Comparison of ENCODE assay signal across 15 mouse cellular contexts in genomic region chr9:108654566-108655464, GRCm38 (mm10). TPM values are rescaled to one million over a fixed set of nuclear protein-coding genes. Genes with fewer than 3 reads are reported as not detected.
DNase-seq lines count a peak whose midpoint lies in the region; ATAC-seq and TF ChIP-seq lines count a peak whose summit lies in the region.
"Had no signal": no experiment of that assay in that cellular context is flagged by ENCODE, and none has a peak within 500 bp of the region (broad histone marks: within the 10 kb centered on the region; RNA-seq: fewer than 3 reads in every experiment).

No protein-coding gene starts in this region.

- no peak overlapping the region for H3K4me3 ChIP-seq in gastrocnemius, adult 2 months
- peak overlapping the region; percentile 11 for H3K4me3 ChIP-seq in erythroblast, embryonic 14.5 days (replicated peaks)
- no peak overlapping the region for H3K4me3 ChIP-seq in midbrain, embryonic 16.5 days (ENCODE audit: low read depth, low read length)
- H3K4me3 ChIP-seq: heart, embryonic 12.5 days; limb, embryonic 10.5 days had no signal

- no peak for TF ChIP-seq CTCF in gastrocnemius, adult 2 months (IDR thresholded peaks at IDR 0.05)

- no peak for DNase-seq in gastrocnemius, adult 2 months
- no peak for DNase-seq in gastrocnemius, postnatal 10 days
- peak; percentile 24 for DNase-seq in 416B (ENCODE audit: low read depth)
- peak; percentile 68 for DNase-seq in MN1 (ENCODE audit: low spot score)
- DNase-seq in cerebellum, adult 18-20 months, result no peak
- DNase-seq: cerebellum, postnatal 10 days; lung, embryonic 14.5 days; right cerebral cortex, postnatal 25 days had no signal

- peaks cover 27% of the 10 kb centered on the region for H3K4me1 ChIP-seq in erythroblast, embryonic 14.5 days (ENCODE audit: control insufficient read depth)
- peaks cover 6% of the 10 kb centered on the region for H3K4me1 ChIP-seq in midbrain, embryonic 16.5 days (ENCODE audit: control insufficient read depth, insufficient read depth, low read length)

- no peaks in the 10 kb centered on the region for H3K36me3 ChIP-seq in erythroblast, embryonic 14.5 days (ENCODE audit: control insufficient read depth)
- H3K36me3 ChIP-seq in midbrain, embryonic 16.5 days (ENCODE audit: control insufficient read depth, insufficient read depth, low read length), result no peaks in the 10 kb centered on the region
- H3K36me3 ChIP-seq: heart, embryonic 12.5 days; limb, embryonic 10.5 days had no signal

- no peak overlapping the region for H3K9ac ChIP-seq in midbrain, embryonic 16.5 days (ENCODE audit: low read depth, low read length)
- H3K9ac ChIP-seq: heart, embryonic 12.5 days; lung, embryonic 14.5 days had no signal

- 76% methylated on average over 10 of the region's 10 CpGs for WGBS in midbrain, embryonic 16.5 days

- peak overlapping the region; percentile 24; the same call in 1 of the 2 replicates for H3K27ac ChIP-seq in gastrocnemius, adult 2 months
- no peak overlapping the region for H3K27ac ChIP-seq in midbrain, embryonic 16.5 days (ENCODE audit: low read length)
- H3K27ac ChIP-seq: limb, embryonic 10.5 days; macrophage had no signal

- no peak overlapping the region for H3K4me2 ChIP-seq in midbrain, embryonic 16.5 days (ENCODE audit: low read length)
- H3K4me2 ChIP-seq: heart, embryonic 12.5 days; lung, embryonic 14.5 days had no signal

- H3K27me3 ChIP-seq in erythroblast, embryonic 14.5 days (ENCODE audit: control insufficient read depth), result no peaks in the 10 kb centered on the region
- H3K27me3 ChIP-seq in midbrain, embryonic 16.5 days (ENCODE audit: control insufficient read depth, insufficient read depth, low read depth, low read length), result no peaks in the 10 kb centered on the region
- H3K27me3 ChIP-seq: heart, embryonic 12.5 days had no signal

- intact Hi-C loops in gastrocnemius, adult 2 months (cut with DNase I), result loop anchor here (5.0 kb wide), 1 partner anchor 37 kb away; no protein-coding TSS in a partner anchor

- H3K9me3 ChIP-seq in erythroblast, embryonic 14.5 days (ENCODE audit: control insufficient read depth, low read length), result no peaks in the 10 kb centered on the region
- H3K9me3 ChIP-seq in midbrain, embryonic 16.5 days (replicated peaks; ENCODE audit: control insufficient read depth, low read length, poor library complexity, severe bottlenecking), result no peaks in the 10 kb centered on the region
- H3K9me3 ChIP-seq: heart, embryonic 12.5 days; limb, embryonic 10.5 days had no signal

- ATAC-seq in cerebellum, adult (ENCODE audit: insufficient number of reproducible peaks, low FRiP score, low TSS enrichment), result no peak
- no peak for ATAC-seq in midbrain, embryonic 16.5 days
- ATAC-seq: inflammation-experienced regulatory T-cells, adult 6 months had no signal

RNA-seq across cellular contexts. Expression of gene Arih2, which starts 5.6 kb away (rescaled TPM):
- 10 to 100 TPM; 61.9 to 83.9 TPM for total RNA-seq in gastrocnemius, adult 2 months (2021)
- 10 to 100 TPM; 62.5 to 67.0 TPM for total RNA-seq in gastrocnemius, postnatal 10 days (2021)
- polyA plus RNA-seq in erythroblast, embryonic 14.5 days (2012), result 18.7 and 20.5 TPM in 2 replicates
- 48.8 and 50.4 TPM in 2 replicates for polyA plus RNA-seq in midbrain, embryonic 16.5 days (2015; fragmentation: Nextera tagmentation; extraction: Ambion mirVana)

RNA-seq across cellular contexts. Expression of gene Slc25a20, which starts 7.1 kb away (rescaled TPM):
- total RNA-seq in gastrocnemius, adult 2 months (2021), result 10 to 100 TPM; 55.2 to 96.6 TPM
- 10 to 100 TPM; 63.7 to 69.4 TPM for total RNA-seq in gastrocnemius, postnatal 10 days (2021)
- polyA plus RNA-seq in erythroblast, embryonic 14.5 days (2012), result 0.12 and 0.26 TPM in 2 replicates
- polyA plus RNA-seq in midbrain, embryonic 16.5 days (2015; fragmentation: Nextera tagmentation; extraction: Ambion mirVana), result 44.9 and 45.2 TPM in 2 replicates

RNA-seq across cellular contexts. Expression of gene Prkar2a, which starts 34.3 kb away (rescaled TPM):
- total RNA-seq in gastrocnemius, adult 2 months (2021), result 100 to 1,000 TPM; 164 to 181 TPM
- total RNA-seq in gastrocnemius, postnatal 10 days (2021), result 100 to 1,000 TPM; 113 TPM
- polyA plus RNA-seq in erythroblast, embryonic 14.5 days (2012), result 0.15 and 0.21 TPM in 2 replicates
- 57.3 and 69.1 TPM in 2 replicates for polyA plus RNA-seq in midbrain, embryonic 16.5 days (2015; fragmentation: Nextera tagmentation; extraction: Ambion mirVana)

RNA-seq across cellular contexts. Expression of gene P4htm, which starts 57.3 kb away (rescaled TPM):
- total RNA-seq in gastrocnemius, adult 2 months (2021), result 1 to 10 TPM; 3.7 to 3.9 TPM
- total RNA-seq in gastrocnemius, postnatal 10 days (2021), result 1 to 10 TPM; 4.8 to 6.6 TPM
- polyA plus RNA-seq in erythroblast, embryonic 14.5 days (2012), result 0.02 and 0.03 TPM in 2 replicates
- polyA plus RNA-seq in midbrain, embryonic 16.5 days (2015; fragmentation: Nextera tagmentation; extraction: Ambion mirVana), result 39.2 and 43.1 TPM in 2 replicates

Comparison
In these comparisons a context has a peak if more than half of its experiments do, and no peak if none do; other contexts are left out.
1. DNase-seq: peak in 416B (single experiment) and MN1 (single experiment); none in gastrocnemius, adult 2 months (single experiment), gastrocnemius, postnatal 10 days (single experiment) and cerebellum, adult 18-20 months (0 of 2).